Mouse (Mus musculus): Measurements from ENCODE around the gene Fads6. TPM values are rescaled to one million over a fixed set of nuclear protein-coding genes. Genes with fewer than 3 reads are reported as not detected.

The Fads6 gene
- total and polyA plus RNA-seq, 3 experiments, result 0.30 to 8.5 (median 0.63) TPM

GRCm38 (mm10) chr11:115287386-115287785 lies 10.1 kb downstream of the Fads6 start:
- H3K9ac ChIP-seq (ENCODE audit: insufficient read depth, low read depth), result no peak overlapping the region
- H3K4me1 ChIP-seq (ENCODE audit: control insufficient read depth in 1 of 2, insufficient read depth in 2 of 2), result peaks cover 0 to 6% of the 10 kb centered on the region in 2 experiments; a peak in 2 of 4 replicates
- H3K4me3 ChIP-seq (replicated peaks in 1 of 3; ENCODE audit: low read depth in 2 of 3, low read length in 2 of 3, poor library complexity in 1 of 3), result no peak overlapping the region
- H3K27me3 ChIP-seq (replicated peaks), result peaks cover 16% of the 10 kb centered on the region
- in situ Hi-C loops (cut with MboI; ENCODE audit: low pct_ligation_motif_present, low pct_unique_long_range_greater_than_20kb, low sequenced_read_pairs) (no loop called here), dilution Hi-C loops (cut with MboI; ENCODE audit: extremely low pct_ligation_motif_present, extremely low pct_unique_long_range_greater_than_20kb, low sequenced_read_pairs) (no loop called here)
- TF ChIP-seq ETS1 (conservative IDR thresholded peaks at IDR 0.05; ENCODE audit: low read depth, low read length), result no peak
- TF ChIP-seq UBTF (IDR thresholded peaks at IDR 0.05; ENCODE audit: low read depth, low read length), result no peak
- TF ChIP-seq JUND (conservative IDR thresholded peaks at IDR 0.05; ENCODE audit: low read depth, low read length), result no peak
- TF ChIP-seq POLR2AphosphoS2 (IDR thresholded peaks at IDR 0.05; ENCODE audit: low read depth, low read length), result no peak
- TF ChIP-seq TCF12 (IDR thresholded peaks at IDR 0.05; ENCODE audit: low read depth, low read length), result no peak
- TF ChIP-seq JUN (IDR thresholded peaks at IDR 0.05; ENCODE audit: insufficient read depth, low read depth, low read length), result no peak
- no peak for TF ChIP-seq NRF1 (IDR thresholded peaks at IDR 0.05; ENCODE audit: low read depth, low read length)
- no peak for TF ChIP-seq PAX5 (IDR thresholded peaks at IDR 0.05; ENCODE audit: low read length)
- TF ChIP-seq CHD2 (IDR thresholded peaks at IDR 0.05; ENCODE audit: low read length), result no peak
- no peak for TF ChIP-seq MEF2A (IDR thresholded peaks at IDR 0.05; ENCODE audit: borderline replicate concordance, low read depth, low read length)
- TF ChIP-seq CTCF (conservative IDR thresholded peaks at IDR 0.05 in 1 of 2, IDR thresholded peaks at IDR 0.05 in 1 of 2; ENCODE audit: low read depth in 2 of 2, low read length in 2 of 2), result no peak
- TF ChIP-seq GABPA (IDR thresholded peaks at IDR 0.05; ENCODE audit: insufficient replicate concordance, low read depth, low read length), result no peak
- TF ChIP-seq MAX (IDR thresholded peaks at IDR 0.05; ENCODE audit: low read length), result no peak
- TF ChIP-seq USF2 (conservative IDR thresholded peaks at IDR 0.05; ENCODE audit: low read depth, low read length), result no peak
- no peak for TF ChIP-seq RAD21 (IDR thresholded peaks at IDR 0.05; ENCODE audit: low read depth, low read length)
- TF ChIP-seq RCOR1 (conservative IDR thresholded peaks at IDR 0.05; ENCODE audit: low read depth, low read length), result no peak
- H3K9me3 ChIP-seq (replicated peaks; ENCODE audit: low read length), result no peaks in the 10 kb centered on the region
- H3K36me3 ChIP-seq (replicated peaks in 1 of 2; ENCODE audit: control insufficient read depth in 1 of 2, insufficient read depth in 1 of 2, low read length in 1 of 2), result peaks cover 0 to 4% of the 10 kb centered on the region in 2 experiments
- H3K4me2 ChIP-seq (ENCODE audit: insufficient read depth, low read depth, poor library complexity, severe bottlenecking), result no peak overlapping the region
- H3K27ac ChIP-seq (ENCODE audit: insufficient read depth, low read depth), result no peak overlapping the region
- no peaks in the 10 kb centered on the region for H3K79me2 ChIP-seq (replicated peaks; ENCODE audit: control insufficient read depth, extremely low read depth, insufficient read depth, poor library complexity, severe bottlenecking)
- peak; percentile 38 for DNase-seq (ENCODE audit: extremely low read depth)

GRCm38 (mm10) chr11:115286201-115286993 lies 11.1 kb downstream of the Fads6 start:
- dilution Hi-C loops (cut with MboI; ENCODE audit: extremely low pct_ligation_motif_present, extremely low pct_unique_long_range_greater_than_20kb, low sequenced_read_pairs), result no loop called here
- in situ Hi-C loops (cut with MboI; ENCODE audit: low pct_ligation_motif_present, low pct_unique_long_range_greater_than_20kb, low sequenced_read_pairs), result no loop called here
- no peak for TF ChIP-seq USF1 (IDR thresholded peaks at IDR 0.05; ENCODE audit: low read depth, low read length)
- TF ChIP-seq SMC3 (IDR thresholded peaks at IDR 0.05; ENCODE audit: low read depth, low read length), result no peak
- no peak for TF ChIP-seq MEF2A (IDR thresholded peaks at IDR 0.05; ENCODE audit: borderline replicate concordance, low read depth, low read length)
- no peak for TF ChIP-seq RCOR1 (conservative IDR thresholded peaks at IDR 0.05; ENCODE audit: low read depth, low read length)
- TF ChIP-seq KAT2A (IDR thresholded peaks at IDR 0.05; ENCODE audit: insufficient replicate concordance, low read length), result no peak
- TF ChIP-seq ELF1 (IDR thresholded peaks at IDR 0.05; ENCODE audit: low read depth, low read length), result no peak
- no peak for TF ChIP-seq E2F4 (IDR thresholded peaks at IDR 0.05; ENCODE audit: insufficient replicate concordance, low read depth, low read length)
- no peak for TF ChIP-seq ETS1 (conservative IDR thresholded peaks at IDR 0.05; ENCODE audit: low read depth, low read length)
- no peak for TF ChIP-seq USF2 (conservative IDR thresholded peaks at IDR 0.05; ENCODE audit: low read depth, low read length)
- TF ChIP-seq JUN (IDR thresholded peaks at IDR 0.05; ENCODE audit: insufficient read depth, low read depth, low read length), result no peak
- no peak for TF ChIP-seq CHD2 (IDR thresholded peaks at IDR 0.05; ENCODE audit: low read length)
- no peak for TF ChIP-seq MXI1 (IDR thresholded peaks at IDR 0.05; ENCODE audit: low read depth, low read length)
- no peak for TF ChIP-seq TBP (conservative IDR thresholded peaks at IDR 0.05; ENCODE audit: low read depth, low read length)
- no peak for TF ChIP-seq SIN3A (IDR thresholded peaks at IDR 0.05; ENCODE audit: low read length)
- no peak for TF ChIP-seq CHD1 (IDR thresholded peaks at IDR 0.05; ENCODE audit: low read depth, low read length)
- TF ChIP-seq IRF4 (IDR thresholded peaks at IDR 0.05; ENCODE audit: low read depth, low read length), result no peak
- no peak for TF ChIP-seq MAFK (IDR thresholded peaks at IDR 0.05; ENCODE audit: insufficient replicate concordance, low read length)
- TF ChIP-seq JUND (conservative IDR thresholded peaks at IDR 0.05; ENCODE audit: low read depth, low read length), result no peak
- peaks cover 6% of the 10 kb centered on the region for H3K27me3 ChIP-seq (replicated peaks)
- no peak overlapping the region for H3K27ac ChIP-seq (ENCODE audit: insufficient read depth, low read depth)
- DNase-seq (ENCODE audit: extremely low read depth), result no peak
- H3K4me2 ChIP-seq (ENCODE audit: insufficient read depth, low read depth, poor library complexity, severe bottlenecking), result no peak overlapping the region
- H3K4me3 ChIP-seq (replicated peaks in 1 of 3; ENCODE audit: low read depth in 2 of 3, low read length in 2 of 3, poor library complexity in 1 of 3), result no peak overlapping the region
- no peak overlapping the region for H3K9ac ChIP-seq (ENCODE audit: insufficient read depth, low read depth)
- H3K9me3 ChIP-seq (replicated peaks; ENCODE audit: low read length), result no peaks in the 10 kb centered on the region
- peaks cover 0 to 6% of the 10 kb centered on the region in 2 experiments; a peak in 2 of 4 replicates for H3K4me1 ChIP-seq (ENCODE audit: control insufficient read depth in 1 of 2, insufficient read depth in 2 of 2)
- H3K36me3 ChIP-seq (replicated peaks in 1 of 2; ENCODE audit: control insufficient read depth in 1 of 2, insufficient read depth in 1 of 2, low read length in 1 of 2), result peaks cover 0 to 4% of the 10 kb centered on the region in 2 experiments
- H3K79me2 ChIP-seq (replicated peaks; ENCODE audit: control insufficient read depth, extremely low read depth, insufficient read depth, poor library complexity, severe bottlenecking), result no peaks in the 10 kb centered on the region
